Mouse (Mus musculus): Measurements from ENCODE around the gene Abcf2. TPM values are rescaled to one million over a fixed set of nuclear protein-coding genes. Genes with fewer than 3 reads are reported as not detected.

Gene Abcf2
- polyA plus RNA-seq, 1 experiment from 2014 or later: 118 TPM

- no peak overlapping the region for H3K27ac ChIP-seq
- peaks cover 72% of the 10 kb centered on the region for H3K36me3 ChIP-seq
- peaks cover 5% of the 10 kb centered on the region; the same call in 1 of the 2 replicates for H3K27me3 ChIP-seq
- ATAC-seq (replicated peaks; ENCODE audit: low FRiP score): no peak
- H3K4me3 ChIP-seq (replicated peaks): no peak overlapping the region
- WGBS: 82% methylated on average over 10 of the region's 10 CpGs
- H3K9ac ChIP-seq: no peak overlapping the region
- H3K9me3 ChIP-seq (replicated peaks): no peaks in the 10 kb centered on the region
- peaks cover 44% of the 10 kb centered on the region for H3K4me1 ChIP-seq
- H3K4me2 ChIP-seq: no peak overlapping the region
These were observed 16.0 kb upstream of the Abcf2 start for GRCm38 (mm10) chr5:24593230-24593629.

GRCm38 (mm10) chr5:24592471-24593160, 15.3 kb upstream of the Abcf2 start:
- Histone ChIP-seq H3K9ac (no peak overlapping the region), H3K4me3 (replicated peaks) (peak overlapping the region; percentile 17; the same call in 1 of the 2 replicates), H3K27me3 (no peaks in the 10 kb centered on the region), H3K4me1 (peaks cover 44% of the 10 kb centered on the region), H3K4me2 (peak overlapping the region; percentile 44), H3K9me3 (replicated peaks) (no peaks in the 10 kb centered on the region), H3K27ac (0 out of 2 replicates have a peak overlapping the region, but pooled peaks have one; percentile 75), H3K36me3 (peaks cover 76% of the 10 kb centered on the region)
- 61% methylated on average over 21 of the region's 21 CpGs for WGBS
- ATAC-seq (replicated peaks; ENCODE audit: low FRiP score): no peak

- no peaks in the 10 kb centered on the region for H3K27me3 ChIP-seq
- H3K9me3 ChIP-seq (replicated peaks): no peaks in the 10 kb centered on the region
- peak overlapping the region; percentile 17 for H3K4me3 ChIP-seq (replicated peaks)
- peak overlapping the region; percentile 44 for H3K4me2 ChIP-seq
- H3K27ac ChIP-seq: peak overlapping the region; percentile 75; the same call in 1 of the 2 replicates
- WGBS: 56% methylated on average over 24 of the region's 24 CpGs
- no peak overlapping the region for H3K9ac ChIP-seq
- H3K4me1 ChIP-seq: peaks cover 47% of the 10 kb centered on the region
- H3K36me3 ChIP-seq: peaks cover 76% of the 10 kb centered on the region
- no peak for ATAC-seq (replicated peaks; ENCODE audit: low FRiP score)
These were observed 14.7 kb upstream of the Abcf2 start for GRCm38 (mm10) chr5:24591796-24592470.

GRCm38 (mm10) chr5:24591268-24591721, 14.0 kb upstream of the Abcf2 start:
- Histone ChIP-seq H3K4me3 (replicated peaks) (peak overlapping the region; percentile 17), H3K9ac (0 out of 2 replicates have a peak overlapping the region, but pooled peaks have one; percentile 24), H3K4me1 (peaks cover 41% of the 10 kb centered on the region), H3K4me2 (peak overlapping the region; percentile 44), H3K27me3 (no peaks in the 10 kb centered on the region), H3K27ac (peak overlapping the region; percentile 75), H3K36me3 (peaks cover 76% of the 10 kb centered on the region), H3K9me3 (replicated peaks) (no peaks in the 10 kb centered on the region)
- ATAC-seq (replicated peaks; ENCODE audit: low FRiP score): no peak
- WGBS: 20% methylated on average over 23 of the region's 23 CpGs

GRCm38 (mm10) chr5:24589511-24590500, 12.5 kb upstream of the Abcf2 start:
- Histone ChIP-seq H3K4me3 (replicated peaks) (no peak overlapping the region), H3K27me3 (no peaks in the 10 kb centered on the region), H3K27ac (no peak overlapping the region), H3K9me3 (replicated peaks) (no peaks in the 10 kb centered on the region), H3K4me1 (peaks cover 43% of the 10 kb centered on the region), H3K4me2 (no peak overlapping the region), H3K9ac (no peak overlapping the region), H3K36me3 (peaks cover 63% of the 10 kb centered on the region)
- no peak for ATAC-seq (replicated peaks; ENCODE audit: low FRiP score)
- whole genome bisulfite sequencing: 89% methylated on average over 20 of the region's 20 CpGs

GRCm38 (mm10) chr5:24587200-24587577, 9.9 kb upstream of the Abcf2 start:
- Histone ChIP-seq H3K27ac (0 out of 2 replicates have a peak overlapping the region, but pooled peaks have one; percentile 61), H3K9ac (peak overlapping the region; percentile 73), H3K4me3 (replicated peaks) (peak overlapping the region; percentile 76), H3K4me2 (peak overlapping the region; percentile 72), H3K27me3 (no peaks in the 10 kb centered on the region), H3K4me1 (peaks cover 38% of the 10 kb centered on the region), H3K36me3 (peaks cover 37% of the 10 kb centered on the region), H3K9me3 (replicated peaks) (no peaks in the 10 kb centered on the region)
- peak; percentile 37; the same call in 1 of the 2 replicates for ATAC-seq (replicated peaks; ENCODE audit: low FRiP score)
- 21% methylated on average over 4 of the region's 4 CpGs for WGBS

- peaks cover 33% of the 10 kb centered on the region for H3K4me1 ChIP-seq
- WGBS: under 1% methylated on average over 42 of the region's 43 CpGs
- peak within 1 kb of the TSS; percentile 72 for H3K4me2 ChIP-seq
- H3K27me3 ChIP-seq: no peaks in the 10 kb centered on the region
- H3K9me3 ChIP-seq (replicated peaks): no peaks in the 10 kb centered on the region
- ATAC-seq (replicated peaks; ENCODE audit: low FRiP score): peak; percentile 90
- peak within 1 kb of the TSS; percentile 76 for H3K4me3 ChIP-seq (replicated peaks)
- H3K36me3 ChIP-seq: peaks cover 31% of the 10 kb centered on the region
- H3K27ac ChIP-seq: 0 out of 2 replicates have a peak within 1 kb of the TSS, but pooled peaks have one; percentile 61
- H3K9ac ChIP-seq: peak within 1 kb of the TSS; percentile 73
These were observed 9.4 kb upstream of the Abcf2 start, which contains the start of gene Chpf2 for GRCm38 (mm10) chr5:24586547-24587199. Gene Chpf2, plus strand, starts transcription at chr5:24586741.

GRCm38 (mm10) chr5:24586106-24586505, 8.8 kb upstream of the Abcf2 start:
- H3K27ac ChIP-seq: no peak overlapping the region
- no peaks in the 10 kb centered on the region for H3K9me3 ChIP-seq (replicated peaks)
- no peaks in the 10 kb centered on the region for H3K27me3 ChIP-seq
- peak overlapping the region; percentile 76 for H3K4me3 ChIP-seq (replicated peaks)
- H3K9ac ChIP-seq: peak overlapping the region; percentile 73
- no peak for ATAC-seq (replicated peaks; ENCODE audit: low FRiP score)
- peaks cover 26% of the 10 kb centered on the region for H3K36me3 ChIP-seq
- peak overlapping the region; percentile 72 for H3K4me2 ChIP-seq
- peaks cover 27% of the 10 kb centered on the region for H3K4me1 ChIP-seq
- WGBS: 14% methylated on average over 8 of the region's 8 CpGs

GRCm38 (mm10) chr5:24578109-24578963, 1.1 kb upstream of the Abcf2 start:
- Histone ChIP-seq H3K4me2 (peak overlapping the region; percentile 84), H3K27me3 (no peaks in the 10 kb centered on the region), H3K9ac (peak overlapping the region; percentile 47; the same call in 1 of the 2 replicates), H3K9me3 (replicated peaks) (no peaks in the 10 kb centered on the region), H3K4me3 (replicated peaks) (peak overlapping the region; percentile 90), H3K27ac (peak overlapping the region; percentile 90), H3K4me1 (peaks cover 13% of the 10 kb centered on the region), H3K36me3 (peaks cover 21% of the 10 kb centered on the region)
- 57% methylated on average over 6 of the region's 6 CpGs for WGBS
- ATAC-seq (replicated peaks; ENCODE audit: low FRiP score): no peak

- under 1% methylated on average over 32 of the region's 32 CpGs for WGBS
- peak; percentile 50 for ATAC-seq (replicated peaks; ENCODE audit: low FRiP score)
- no peaks in the 10 kb centered on the region for H3K27me3 ChIP-seq
These were observed 475 bp downstream of the Abcf2 start for GRCm38 (mm10) chr5:24576801-24577182.

More at GRCm38 (mm10) chr5:24576801-24577182, 475 bp downstream of the Abcf2 start:
- peak overlapping the region; percentile 90 for H3K27ac ChIP-seq
- H3K4me2 ChIP-seq: peak overlapping the region; percentile 84
- H3K4me3 ChIP-seq (replicated peaks): peak overlapping the region; percentile 90
- peaks cover 36% of the 10 kb centered on the region for H3K36me3 ChIP-seq
- H3K9me3 ChIP-seq (replicated peaks): no peaks in the 10 kb centered on the region
- H3K4me1 ChIP-seq: peaks cover 13% of the 10 kb centered on the region
- H3K9ac ChIP-seq: peak overlapping the region; percentile 84
